Mouse (Mus musculus): Measurements from ENCODE around the gene Mrgprb3. TPM values are rescaled to one million over a fixed set of nuclear protein-coding genes. Genes with fewer than 3 reads are reported as not detected.

Gene Mrgprb3
- polyA plus RNA-seq (2014; fragmentation: Illumina TruSeq; extraction: RNeasy Lipid Tissue Mini Kit (QIAGEN cat#74804); ENCODE audit: low read depth, low replicate concordance): not detected

GRCm38 (mm10) chr7:48643711-48644110 is at the start of gene Mrgprb3:
Gene Mrgprb3, minus strand, starts transcription at chr7:48643811.

Other genes with a start within 250 kb of the Mrgprb3 start
- 0.38 TPM for gene Mrgprb1, start 187.5 kb downstream of the Mrgprb3 start, polyA plus RNA-seq (2014; fragmentation: Illumina TruSeq; extraction: RNeasy Lipid Tissue Mini Kit (QIAGEN cat#74804); ENCODE audit: low read depth, low replicate concordance)
- 0.12 TPM for gene Mrgprx2, start 144.5 kb downstream of the Mrgprb3 start, polyA plus RNA-seq (2014; fragmentation: Illumina TruSeq; extraction: RNeasy Lipid Tissue Mini Kit (QIAGEN cat#74804); ENCODE audit: low read depth, low replicate concordance)
- 0.19 TPM for gene Mrgprb2, start 85.7 kb downstream of the Mrgprb3 start, polyA plus RNA-seq (2014; fragmentation: Illumina TruSeq; extraction: RNeasy Lipid Tissue Mini Kit (QIAGEN cat#74804); ENCODE audit: low read depth, low replicate concordance)
- 12.6 TPM for gene Zdhhc13, start 145.2 kb upstream of the Mrgprb3 start, polyA plus RNA-seq (2014; fragmentation: Illumina TruSeq; extraction: RNeasy Lipid Tissue Mini Kit (QIAGEN cat#74804); ENCODE audit: low read depth, low replicate concordance)
- not detected for gene Csrp3, start 204.2 kb upstream of the Mrgprb3 start, polyA plus RNA-seq (2014; fragmentation: Illumina TruSeq; extraction: RNeasy Lipid Tissue Mini Kit (QIAGEN cat#74804); ENCODE audit: low read depth, low replicate concordance)
- gene E2f8, start 237.8 kb upstream of the Mrgprb3 start, polyA plus RNA-seq (2014; fragmentation: Illumina TruSeq; extraction: RNeasy Lipid Tissue Mini Kit (QIAGEN cat#74804); ENCODE audit: low read depth, low replicate concordance): 0.47 TPM